Mouse (Mus musculus): Measurements from ENCODE around the gene 1700034J05Rik. TPM values are rescaled to one million over a fixed set of nuclear protein-coding genes. Genes with fewer than 3 reads are reported as not detected.

1700034J05Rik gene
- polyA plus RNA-seq, 1 experiment from 2014 or later = 0.34 TPM

DNA sequence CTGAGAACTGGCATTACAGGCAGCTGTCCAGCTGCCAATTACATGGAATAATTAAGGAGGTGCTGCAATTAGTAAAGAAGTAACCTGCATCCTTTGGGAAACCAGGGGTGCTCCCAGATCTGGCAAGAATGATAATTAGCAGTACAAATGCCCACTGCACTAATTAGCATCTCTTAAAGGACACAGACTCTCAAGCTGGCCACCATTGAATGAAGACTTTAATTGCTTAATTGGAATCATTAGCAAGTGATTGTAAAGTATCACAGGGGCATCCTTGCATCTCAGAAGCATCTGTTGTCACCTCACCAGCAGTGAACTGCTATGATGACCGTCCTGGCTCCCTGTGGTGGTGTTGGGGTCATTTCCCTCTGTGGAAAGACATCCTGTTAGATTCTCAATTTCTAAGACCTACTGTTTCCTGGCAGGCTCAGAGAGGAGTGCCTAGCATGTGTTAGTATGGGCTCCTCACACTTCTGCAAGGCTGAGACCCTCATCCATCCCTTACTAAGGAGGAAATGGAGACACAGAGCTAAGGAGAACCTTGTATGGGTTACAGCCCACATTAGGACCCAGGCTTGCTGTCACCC lies 27.1 kb upstream of the 1700034J05Rik start:
- Histone ChIP-seq H3K36me3 (ENCODE audit: control insufficient read depth, insufficient read depth, low read length) (peaks cover 30% of the 10 kb centered on the region), H3K9ac (ENCODE audit: low read length) (no peak overlapping the region), H3K4me3 (ENCODE audit: low read depth, low read length) (no peak overlapping the region), H3K27ac (ENCODE audit: low read depth) (no peak overlapping the region), H3K27me3 (replicated peaks; ENCODE audit: control insufficient read depth, insufficient read depth, low read length) (no peaks in the 10 kb centered on the region), H3K4me1 (replicated peaks; ENCODE audit: control insufficient read depth, insufficient read depth, low read length) (peaks cover 24% of the 10 kb centered on the region; the same call in 1 of the 2 replicates), H3K9me3 (ENCODE audit: control insufficient read depth, low read length) (no peaks in the 10 kb centered on the region), H3K4me2 (ENCODE audit: low read length) (no peak overlapping the region)
- WGBS = 58% methylated on average over 1 of the region's 1 CpGs
- no peak for DNase-seq (ENCODE audit: low spot score)
- ATAC-seq (replicated peaks; ENCODE audit: low FRiP score, low TSS enrichment, low read depth) = no peak

DNA sequence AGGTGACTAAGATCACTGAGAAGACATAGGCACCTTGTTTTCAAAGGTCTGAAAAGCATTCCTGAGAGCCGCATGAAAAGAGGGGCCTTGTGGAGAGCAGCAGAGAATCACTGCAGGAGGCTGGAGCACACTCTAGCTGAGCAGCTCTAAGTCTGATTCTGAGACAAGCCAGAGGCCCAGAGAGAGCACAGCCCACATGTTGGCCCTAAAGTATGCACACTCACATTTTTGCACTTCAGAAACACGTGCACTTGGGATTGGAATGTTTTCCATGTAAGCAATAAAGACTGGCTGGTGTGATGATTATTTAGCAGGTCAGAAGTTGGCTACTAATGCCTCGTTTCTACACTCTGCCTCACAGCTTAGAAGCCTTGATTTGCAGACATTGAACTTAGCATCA lies 25.7 kb upstream of the 1700034J05Rik start:
- Histone ChIP-seq H3K4me2 (ENCODE audit: low read length) (no peak overlapping the region), H3K27ac (ENCODE audit: low read depth) (peak overlapping the region; percentile 5; the same call in 1 of the 2 replicates), H3K36me3 (ENCODE audit: control insufficient read depth, insufficient read depth, low read length) (peaks cover 30% of the 10 kb centered on the region), H3K4me1 (replicated peaks; ENCODE audit: control insufficient read depth, insufficient read depth, low read length) (peaks cover 21% of the 10 kb centered on the region; the same call in 1 of the 2 replicates), H3K9me3 (ENCODE audit: control insufficient read depth, low read length) (no peaks in the 10 kb centered on the region), H3K27me3 (replicated peaks; ENCODE audit: control insufficient read depth, insufficient read depth, low read length) (no peaks in the 10 kb centered on the region), H3K9ac (ENCODE audit: low read length) (no peak overlapping the region), H3K4me3 (ENCODE audit: low read depth, low read length) (no peak overlapping the region)
- DNase-seq (ENCODE audit: low spot score) (no peak), ATAC-seq (replicated peaks; ENCODE audit: low FRiP score, low TSS enrichment, low read depth) (peak; percentile 81)
- WGBS = 18% methylated on average over 3 of the region's 3 CpGs

DNA sequence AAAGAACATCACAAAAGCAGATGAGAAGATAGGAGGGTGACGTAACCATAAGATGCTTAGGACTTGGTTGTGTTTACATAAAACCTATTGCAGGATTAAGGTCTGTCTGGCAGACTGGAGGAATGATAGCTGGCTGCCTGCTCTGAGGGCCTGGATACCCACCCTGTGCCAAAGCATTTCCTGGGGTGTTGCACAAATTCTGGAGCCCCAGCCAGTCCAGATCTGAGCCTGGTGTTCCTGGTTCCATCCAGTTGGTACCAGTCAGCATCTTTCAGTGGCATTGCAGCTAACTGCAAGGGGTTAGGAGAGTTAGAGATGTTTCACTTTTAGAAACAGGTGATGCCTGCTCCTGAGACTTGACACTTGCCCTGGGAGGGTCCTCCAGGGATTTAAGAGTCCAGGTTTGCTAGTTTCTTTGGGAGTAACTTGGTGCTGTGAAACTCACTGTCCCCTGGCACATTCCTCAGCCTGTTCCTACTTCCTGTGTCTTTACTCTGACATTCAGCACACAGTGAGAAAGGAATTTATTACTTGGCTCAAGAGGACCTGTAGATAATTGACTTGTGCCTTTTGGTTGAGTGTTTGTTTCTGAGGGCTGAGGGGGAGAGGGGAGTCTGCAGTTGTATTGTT lies 25.0 kb upstream of the 1700034J05Rik start:
- WGBS = 14% methylated on average over 1 of the region's 1 CpGs
- Histone ChIP-seq H3K27me3 (replicated peaks; ENCODE audit: control insufficient read depth, insufficient read depth, low read length) (no peaks in the 10 kb centered on the region), H3K4me3 (ENCODE audit: low read depth, low read length) (no peak overlapping the region), H3K36me3 (ENCODE audit: control insufficient read depth, insufficient read depth, low read length) (peaks cover 30% of the 10 kb centered on the region), H3K4me2 (ENCODE audit: low read length) (no peak overlapping the region), H3K9ac (ENCODE audit: low read length) (no peak overlapping the region), H3K9me3 (ENCODE audit: control insufficient read depth, low read length) (no peaks in the 10 kb centered on the region), H3K4me1 (replicated peaks; ENCODE audit: control insufficient read depth, insufficient read depth, low read length) (peaks cover 21% of the 10 kb centered on the region; the same call in 1 of the 2 replicates), H3K27ac (ENCODE audit: low read depth) (peak overlapping the region; percentile 5)
- ATAC-seq (replicated peaks; ENCODE audit: low FRiP score, low TSS enrichment, low read depth) (peak; percentile 70), DNase-seq (ENCODE audit: low spot score) (no peak)

DNA sequence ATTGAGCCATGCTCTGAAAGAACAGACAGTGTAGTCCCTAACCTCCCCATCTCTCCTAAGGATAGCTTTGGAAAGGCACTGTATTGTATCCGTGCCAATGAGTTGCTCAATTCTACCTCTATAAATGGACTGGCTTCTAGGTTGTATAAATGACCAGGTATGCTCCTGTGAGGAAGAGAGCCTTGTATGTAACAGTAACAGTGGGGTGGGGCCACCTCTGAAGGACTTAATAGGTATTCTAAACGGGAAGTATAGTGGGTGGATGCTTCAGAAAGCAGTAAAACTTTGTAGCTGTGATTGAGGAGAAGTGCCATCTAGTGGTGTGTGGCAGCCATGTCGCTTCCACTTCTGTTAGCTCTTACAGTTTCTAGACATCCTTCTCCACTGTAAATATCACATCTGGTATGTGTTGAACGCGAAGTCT lies 24.5 kb upstream of the 1700034J05Rik start:
- ATAC-seq (replicated peaks; ENCODE audit: low FRiP score, low TSS enrichment, low read depth) (peak; percentile 47), DNase-seq (ENCODE audit: low spot score) (no peak)
- Histone ChIP-seq H3K27ac (ENCODE audit: low read depth) (peak overlapping the region; percentile 5; the same call in 1 of the 2 replicates), H3K27me3 (replicated peaks; ENCODE audit: control insufficient read depth, insufficient read depth, low read length) (no peaks in the 10 kb centered on the region), H3K9ac (ENCODE audit: low read length) (no peak overlapping the region), H3K9me3 (ENCODE audit: control insufficient read depth, low read length) (no peaks in the 10 kb centered on the region), H3K4me2 (ENCODE audit: low read length) (no peak overlapping the region), H3K4me3 (ENCODE audit: low read depth, low read length) (no peak overlapping the region), H3K4me1 (replicated peaks; ENCODE audit: control insufficient read depth, insufficient read depth, low read length) (peaks cover 24% of the 10 kb centered on the region; the same call in 1 of the 2 replicates), H3K36me3 (ENCODE audit: control insufficient read depth, insufficient read depth, low read length) (peaks cover 30% of the 10 kb centered on the region)
- WGBS = 28% methylated on average over 5 of the region's 5 CpGs

DNA sequence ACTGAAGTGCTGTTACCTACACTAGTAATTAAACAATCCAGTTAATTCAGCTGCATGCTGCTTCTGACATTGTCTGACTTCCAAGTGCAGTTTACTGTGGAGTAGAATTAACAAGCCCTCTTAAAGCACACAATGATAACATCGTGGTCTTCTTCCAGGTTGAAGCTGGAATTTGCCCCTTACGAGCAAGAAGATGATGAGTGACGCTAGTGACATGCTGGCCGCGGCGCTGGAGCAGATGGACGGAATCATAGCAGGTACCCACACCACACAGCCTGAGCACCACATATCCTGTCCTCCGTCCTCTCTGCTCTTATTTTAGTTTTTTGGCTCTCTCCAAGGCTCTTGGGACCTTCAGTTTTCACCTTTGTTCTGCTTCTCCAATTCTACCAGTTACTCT lies 22.2 kb upstream of the 1700034J05Rik start:
- no peak overlapping the region for H3K9ac ChIP-seq (ENCODE audit: low read length)
- no peak overlapping the region for H3K4me2 ChIP-seq (ENCODE audit: low read length)
- H3K36me3 ChIP-seq (ENCODE audit: control insufficient read depth, insufficient read depth, low read length) = peaks cover 20% of the 10 kb centered on the region
- no peak overlapping the region for H3K4me3 ChIP-seq (ENCODE audit: low read depth, low read length)
- ATAC-seq (replicated peaks; ENCODE audit: low FRiP score, low TSS enrichment, low read depth) (no peak), DNase-seq (ENCODE audit: low spot score) (no peak)
- no peaks in the 10 kb centered on the region for H3K9me3 ChIP-seq (ENCODE audit: control insufficient read depth, low read length)
- H3K4me1 ChIP-seq (replicated peaks; ENCODE audit: control insufficient read depth, insufficient read depth, low read length) = peaks cover 29% of the 10 kb centered on the region; the same call in 1 of the 2 replicates
- H3K27me3 ChIP-seq (replicated peaks; ENCODE audit: control insufficient read depth, insufficient read depth, low read length) = no peaks in the 10 kb centered on the region
- WGBS = 79% methylated on average over 8 of the region's 8 CpGs
- H3K27ac ChIP-seq (ENCODE audit: low read depth) = no peak overlapping the region

DNA sequence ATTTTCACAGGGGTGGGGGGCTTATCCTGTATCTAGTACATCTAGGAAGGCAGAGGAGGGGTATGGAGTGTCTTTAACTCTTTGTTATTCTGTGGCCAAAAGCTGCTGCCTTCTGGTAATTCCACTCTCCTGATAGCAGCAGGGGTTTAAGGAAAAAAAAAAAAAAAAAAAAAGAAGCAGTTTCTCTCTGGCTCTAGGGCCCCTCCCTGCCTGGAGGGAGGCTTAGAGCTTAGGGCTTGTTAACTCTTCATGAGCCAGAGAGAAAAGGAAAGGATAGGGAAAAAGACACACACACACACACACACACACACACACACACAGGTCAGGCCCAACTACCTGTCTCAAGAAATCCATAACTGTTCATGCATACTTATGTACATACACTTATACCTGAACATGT lies 19.6 kb upstream of the 1700034J05Rik start:
- DNase-seq (ENCODE audit: low spot score) (no peak), ATAC-seq (replicated peaks; ENCODE audit: low FRiP score, low TSS enrichment, low read depth) (no peak)
- H3K27me3 ChIP-seq (replicated peaks; ENCODE audit: control insufficient read depth, insufficient read depth, low read length) = no peaks in the 10 kb centered on the region
- H3K4me3 ChIP-seq (ENCODE audit: low read depth, low read length) = no peak overlapping the region
- no peak overlapping the region for H3K9ac ChIP-seq (ENCODE audit: low read length)
- no peak overlapping the region for H3K27ac ChIP-seq (ENCODE audit: low read depth)
- no peaks in the 10 kb centered on the region for H3K9me3 ChIP-seq (ENCODE audit: control insufficient read depth, low read length)
- no peak overlapping the region for H3K4me2 ChIP-seq (ENCODE audit: low read length)
- peaks cover 13% of the 10 kb centered on the region for H3K36me3 ChIP-seq (ENCODE audit: control insufficient read depth, insufficient read depth, low read length)
- H3K4me1 ChIP-seq (replicated peaks; ENCODE audit: control insufficient read depth, insufficient read depth, low read length) = peaks cover 12% of the 10 kb centered on the region; the same call in 1 of the 2 replicates

DNA sequence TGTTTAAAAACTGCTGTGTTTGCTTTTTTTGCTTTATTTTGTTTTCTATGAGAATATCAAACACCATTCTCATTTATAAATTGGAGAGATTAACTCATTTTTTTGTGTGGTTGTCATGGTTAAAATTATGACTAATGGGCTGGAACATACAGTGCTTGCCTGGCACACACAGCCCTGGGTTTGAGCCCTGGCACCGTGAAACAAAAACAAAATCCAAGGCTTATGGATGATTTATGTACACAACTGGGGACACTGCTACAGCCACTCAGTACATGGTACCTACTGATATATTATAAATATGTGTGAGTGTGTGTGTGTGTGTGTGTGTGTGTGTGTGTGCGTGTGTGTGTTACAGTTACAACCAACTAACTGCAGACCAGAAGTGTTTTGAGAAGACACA lies 19.2 kb upstream of the 1700034J05Rik start:
- DNase-seq (ENCODE audit: low spot score) (no peak), ATAC-seq (replicated peaks; ENCODE audit: low FRiP score, low TSS enrichment, low read depth) (no peak)
- Histone ChIP-seq H3K36me3 (ENCODE audit: control insufficient read depth, insufficient read depth, low read length) (peaks cover 13% of the 10 kb centered on the region), H3K4me3 (ENCODE audit: low read depth, low read length) (no peak overlapping the region), H3K9ac (ENCODE audit: low read length) (no peak overlapping the region), H3K9me3 (ENCODE audit: control insufficient read depth, low read length) (no peaks in the 10 kb centered on the region), H3K4me1 (replicated peaks; ENCODE audit: control insufficient read depth, insufficient read depth, low read length) (peaks cover 8% of the 10 kb centered on the region; the same call in 1 of the 2 replicates), H3K27ac (ENCODE audit: low read depth) (no peak overlapping the region), H3K4me2 (ENCODE audit: low read length) (no peak overlapping the region), H3K27me3 (replicated peaks; ENCODE audit: control insufficient read depth, insufficient read depth, low read length) (no peaks in the 10 kb centered on the region)
- WGBS = 50% methylated on average over 2 of the region's 2 CpGs

DNA sequence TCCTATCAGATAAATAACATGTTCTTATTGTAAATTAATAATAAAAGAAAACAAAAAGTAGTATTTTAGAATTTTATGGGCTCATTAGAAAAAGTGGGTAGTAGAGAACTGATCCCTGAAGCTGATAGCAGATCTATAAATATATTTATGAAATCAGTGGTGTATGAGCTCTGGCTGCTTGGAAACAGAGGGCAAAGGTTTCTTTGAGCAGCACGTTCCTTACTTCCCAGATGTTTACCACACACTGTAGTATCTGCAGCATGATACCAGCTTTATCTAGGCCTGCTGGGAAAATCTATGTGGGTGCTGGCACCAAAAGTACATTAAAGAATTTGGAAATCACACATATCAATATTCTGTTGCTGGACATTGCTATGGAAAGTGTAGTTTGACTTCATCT lies 18.5 kb upstream of the 1700034J05Rik start:
- Histone ChIP-seq H3K4me2 (ENCODE audit: low read length) (no peak overlapping the region), H3K27ac (ENCODE audit: low read depth) (no peak overlapping the region)
- 27% methylated on average over 1 of the region's 1 CpGs for WGBS

DNA sequence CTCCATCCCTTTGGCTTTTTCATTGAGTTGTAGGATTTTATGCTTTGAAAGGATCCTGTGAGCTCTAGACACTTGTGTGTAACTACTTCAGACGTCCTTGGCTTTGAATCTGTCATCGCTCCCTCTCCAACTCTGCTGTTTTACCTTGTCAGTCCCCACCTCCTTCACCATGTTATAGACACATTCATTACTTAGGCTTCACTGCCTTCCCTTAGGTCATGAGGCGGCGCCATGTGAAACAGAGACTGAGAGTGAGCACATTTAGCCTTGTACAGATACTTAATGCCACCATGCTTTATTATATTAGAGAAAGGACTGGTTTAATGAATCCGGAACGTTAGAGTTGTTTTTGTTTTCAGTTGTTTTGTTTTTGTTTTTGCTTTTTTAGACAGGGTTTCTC lies 17.8 kb upstream of the 1700034J05Rik start:
- no peaks in the 10 kb centered on the region for H3K27me3 ChIP-seq (replicated peaks; ENCODE audit: control insufficient read depth, insufficient read depth, low read length)
- no peak overlapping the region for H3K9ac ChIP-seq (ENCODE audit: low read length)
- H3K4me1 ChIP-seq (replicated peaks; ENCODE audit: control insufficient read depth, insufficient read depth, low read length) = peaks cover 8% of the 10 kb centered on the region; the same call in 1 of the 2 replicates
- DNase-seq (ENCODE audit: low spot score) (no peak), ATAC-seq (replicated peaks; ENCODE audit: low FRiP score, low TSS enrichment, low read depth) (no peak)
- H3K4me2 ChIP-seq (ENCODE audit: low read length) = no peak overlapping the region
- H3K36me3 ChIP-seq (ENCODE audit: control insufficient read depth, insufficient read depth, low read length) = peaks cover 5% of the 10 kb centered on the region
- no peak overlapping the region for H3K4me3 ChIP-seq (ENCODE audit: low read depth, low read length)
- no peak overlapping the region for H3K27ac ChIP-seq (ENCODE audit: low read depth)
- H3K9me3 ChIP-seq (ENCODE audit: control insufficient read depth, low read length) = no peaks in the 10 kb centered on the region
- WGBS = 76% methylated on average over 6 of the region's 6 CpGs

More for the DNA sequence above, 18.5 kb upstream of the 1700034J05Rik start:
- Histone ChIP-seq H3K27me3 (replicated peaks; ENCODE audit: control insufficient read depth, insufficient read depth, low read length) (no peaks in the 10 kb centered on the region), H3K4me3 (ENCODE audit: low read depth, low read length) (no peak overlapping the region), H3K4me1 (replicated peaks; ENCODE audit: control insufficient read depth, insufficient read depth, low read length) (peaks cover 8% of the 10 kb centered on the region; the same call in 1 of the 2 replicates), H3K9ac (ENCODE audit: low read length) (no peak overlapping the region), H3K9me3 (ENCODE audit: control insufficient read depth, low read length) (no peaks in the 10 kb centered on the region), H3K36me3 (ENCODE audit: control insufficient read depth, insufficient read depth, low read length) (peaks cover 12% of the 10 kb centered on the region)
- ATAC-seq (replicated peaks; ENCODE audit: low FRiP score, low TSS enrichment, low read depth) = no peak
- DNase-seq (ENCODE audit: low spot score) = no peak
